Mouse (Mus musculus): ENCODE results near the gene Tmem164. TPM values are rescaled to one million over a fixed set of nuclear protein-coding genes. Genes with fewer than 3 reads are reported as not detected.

Tmem164 gene
- total RNA-seq, 2 experiments from 2014 or later: 4.4 to 7.1 TPM

DNA sequence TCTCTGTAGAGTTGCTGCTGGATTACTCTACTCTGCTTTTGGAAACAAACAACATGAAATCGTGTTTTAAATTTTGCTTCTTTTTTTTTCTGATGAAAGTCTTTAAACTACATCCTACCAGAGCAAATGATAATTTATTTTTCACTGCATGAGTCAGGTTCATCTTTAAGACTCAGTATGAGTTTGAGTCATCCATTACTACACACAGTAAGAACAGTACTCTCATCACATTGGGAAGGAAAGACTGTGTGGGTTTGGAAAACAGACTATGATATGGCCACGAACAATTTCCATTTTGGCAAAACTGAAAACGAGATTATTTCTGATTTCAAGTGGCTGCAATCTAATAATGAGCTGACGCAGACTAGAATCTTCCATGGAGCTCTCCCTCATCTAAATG is 202.4 kb downstream of the Tmem164 start:
- no peak for ATAC-seq (replicated peaks; ENCODE audit: low FRiP score, poor library complexity, severe bottlenecking)

DNA sequence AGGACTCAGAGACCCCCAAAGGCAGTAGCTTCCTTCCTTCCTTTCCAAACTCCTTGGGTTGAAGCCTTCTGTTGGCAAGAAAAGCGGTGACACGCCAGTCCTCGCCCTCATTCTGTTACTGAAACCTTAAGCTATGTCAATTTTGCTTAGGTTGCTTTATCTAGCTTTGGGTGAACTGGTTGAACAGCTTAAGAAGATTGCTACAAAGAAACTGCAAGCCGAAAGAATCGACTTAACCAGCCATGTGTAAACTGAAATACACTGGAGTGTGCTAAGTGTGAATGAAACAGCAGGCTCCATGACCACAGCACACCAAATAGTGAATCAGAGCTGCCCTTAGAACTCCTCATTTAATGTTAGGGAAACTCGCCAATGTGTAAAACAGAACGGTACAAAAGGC is 204.8 kb downstream of the Tmem164 start:
- no peak for ATAC-seq (replicated peaks; ENCODE audit: low FRiP score, poor library complexity, severe bottlenecking)
